Mouse (Mus musculus): ENCODE data around the gene Synpo2.

- TF ChIP-seq CTCF (IDR thresholded peaks at IDR 0.05; ENCODE audit: insufficient read depth, low read length) (no peak), POLR2A (IDR thresholded peaks at IDR 0.05; ENCODE audit: borderline replicate concordance, extremely low read depth, low read depth, low read length) (no peak)
These were observed 104.7 kb downstream of the Synpo2 start for GRCm38 (mm10) chr3:123131151-123131756.
